Mouse (Mus musculus): Measurements from ENCODE around the gene Pnkd. TPM values are rescaled to one million over a fixed set of nuclear protein-coding genes. Genes with fewer than 3 reads are reported as not detected.

Pnkd gene
- total RNA-seq, 1 experiment from 2014 or later: 18.6 TPM

DNA sequence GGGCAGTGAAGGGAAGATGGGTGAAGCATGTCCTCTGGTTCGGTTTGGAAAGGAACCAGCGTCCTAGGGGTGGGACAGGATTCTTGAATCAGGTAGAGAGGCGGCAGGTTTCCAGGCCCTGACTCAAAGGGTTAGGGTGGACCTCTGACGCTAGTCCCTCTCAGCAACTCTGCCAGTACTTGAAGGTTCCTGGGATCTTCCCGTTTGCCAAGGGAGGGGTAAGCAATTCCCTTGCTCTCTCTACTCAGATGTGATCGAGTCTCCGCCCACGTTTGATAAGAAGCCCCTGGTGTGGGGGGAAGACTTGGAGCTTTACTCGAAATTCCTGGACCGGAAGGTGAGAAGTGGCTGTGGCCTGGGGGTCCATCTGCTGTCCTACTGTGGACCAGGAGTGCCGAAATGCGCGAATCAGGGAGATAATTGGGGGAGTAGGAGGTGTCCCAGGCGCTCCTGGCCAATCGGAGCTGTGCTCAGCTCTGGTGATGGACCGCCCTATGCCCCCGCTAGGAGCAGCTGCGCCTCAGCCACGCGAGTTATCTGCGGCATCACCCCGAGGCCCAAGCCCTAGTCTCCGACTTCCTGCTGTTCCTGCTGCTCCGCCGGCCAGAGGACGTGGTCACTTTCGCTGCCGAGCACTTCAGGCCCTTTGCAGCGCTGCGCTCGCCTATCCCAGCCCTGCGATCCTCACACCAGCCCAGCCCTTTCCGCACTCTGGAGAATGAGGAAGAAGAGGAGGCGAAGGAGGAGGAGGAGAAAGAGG lies 83.3 kb downstream of the Pnkd start:
- ATAC-seq (replicated peaks; ENCODE audit: insufficient number of reproducible peaks, low FRiP score, low TSS enrichment, poor library complexity, severe bottlenecking): peak; percentile 69

DNA sequence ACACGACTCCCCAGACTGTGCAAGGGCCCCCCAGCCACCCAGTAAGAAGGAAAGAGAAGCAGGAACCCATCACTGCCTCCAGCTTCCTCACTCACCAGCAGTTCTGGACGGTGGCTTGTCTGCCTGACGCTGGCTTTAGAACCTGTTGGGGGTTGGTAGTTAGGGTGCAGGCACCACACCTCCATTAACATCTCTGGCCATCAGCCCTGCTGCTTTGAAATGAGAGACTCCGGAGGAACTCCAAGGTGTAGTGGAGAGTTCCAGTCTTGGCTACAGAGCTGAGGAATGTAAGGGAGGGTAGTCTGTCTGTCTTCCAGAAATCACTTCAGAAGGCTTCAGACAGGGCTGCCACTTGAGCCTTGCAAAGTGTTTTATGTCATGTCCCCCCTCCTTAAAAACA lies 85.3 kb downstream of the Pnkd start:
- no peak for ATAC-seq (replicated peaks; ENCODE audit: insufficient number of reproducible peaks, low FRiP score, low TSS enrichment, poor library complexity, severe bottlenecking)

DNA sequence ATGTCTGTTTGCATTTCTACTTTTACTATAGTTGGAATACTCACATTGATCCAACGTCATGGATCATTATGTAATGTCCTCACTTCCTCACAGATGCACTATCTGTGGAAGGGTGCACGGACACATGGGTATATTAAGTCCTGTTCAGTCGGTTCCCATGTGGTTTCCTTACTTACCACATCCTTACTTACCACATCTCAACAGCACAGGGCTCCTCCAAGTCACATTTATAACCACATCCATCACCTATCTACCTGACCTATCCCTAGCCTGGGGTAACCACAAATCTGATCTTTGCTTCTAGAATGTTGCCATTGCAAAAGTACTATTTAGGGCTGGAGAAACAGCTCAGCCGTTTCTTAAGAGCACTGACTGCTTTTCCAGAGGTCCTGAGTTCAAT lies 88.6 kb downstream of the Pnkd start:
- peak; percentile 37 for ATAC-seq (replicated peaks; ENCODE audit: insufficient number of reproducible peaks, low FRiP score, low TSS enrichment, poor library complexity, severe bottlenecking)

GRCm38 (mm10) chr1:74374980-74375379 lies 90.2 kb downstream of the Pnkd start, which contains the start of gene Slc11a1:
Gene Slc11a1, plus strand, starts transcription at chr1:74375195.
- ATAC-seq (replicated peaks; ENCODE audit: insufficient number of reproducible peaks, low FRiP score, low TSS enrichment, poor library complexity, severe bottlenecking): peak; percentile 88

- ATAC-seq (replicated peaks; ENCODE audit: insufficient number of reproducible peaks, low FRiP score, low TSS enrichment, poor library complexity, severe bottlenecking): no peak
These were observed 90.8 kb downstream of the Pnkd start for GRCm38 (mm10) chr1:74375561-74375960.

- ATAC-seq (replicated peaks; ENCODE audit: insufficient number of reproducible peaks, low FRiP score, low TSS enrichment, poor library complexity, severe bottlenecking): no peak
These were observed 91.7 kb downstream of the Pnkd start for GRCm38 (mm10) chr1:74376396-74376795.

DNA sequence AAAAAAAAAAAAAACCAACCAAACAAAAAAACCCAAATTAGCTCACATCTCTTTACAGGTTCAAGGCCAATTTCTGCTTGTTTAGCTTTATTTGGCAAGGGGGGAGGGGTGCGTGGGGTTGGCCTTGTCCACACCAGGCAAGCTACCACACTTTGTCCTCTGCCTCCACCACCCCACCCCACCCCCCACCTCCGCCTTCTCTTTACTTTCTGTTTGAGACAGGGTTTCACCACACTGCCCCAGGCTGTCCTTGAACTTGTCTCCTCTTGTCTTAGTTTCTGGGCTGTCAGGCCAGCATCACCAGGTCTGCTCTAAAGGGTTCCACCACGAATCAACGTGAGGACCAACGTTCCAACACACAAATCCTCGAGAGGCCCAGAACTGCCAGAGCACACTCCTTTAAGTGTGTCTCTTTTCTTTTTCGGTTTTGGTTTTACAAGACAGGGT lies 94.4 kb downstream of the Pnkd start:
- ATAC-seq (replicated peaks; ENCODE audit: insufficient number of reproducible peaks, low FRiP score, low TSS enrichment, poor library complexity, severe bottlenecking): no peak

DNA sequence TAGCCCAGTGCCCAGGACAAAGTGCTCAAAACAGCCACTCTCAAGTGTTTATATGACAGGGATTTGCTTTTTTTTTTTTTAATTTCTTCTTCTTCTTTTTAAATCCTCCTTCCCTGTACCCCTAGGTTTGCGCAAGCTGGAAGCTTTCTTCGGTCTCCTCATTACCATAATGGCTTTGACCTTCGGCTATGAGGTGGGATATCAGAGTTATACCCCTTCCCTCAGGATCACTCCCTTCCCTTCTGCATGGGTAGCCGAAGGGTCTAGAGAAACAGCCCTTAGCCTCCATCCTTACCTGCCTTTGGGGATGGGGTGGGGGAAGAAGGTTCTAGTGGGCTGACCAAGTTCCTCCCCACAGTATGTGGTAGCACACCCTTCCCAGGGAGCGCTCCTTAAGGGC lies 95.8 kb downstream of the Pnkd start:
- no peak for ATAC-seq (replicated peaks; ENCODE audit: insufficient number of reproducible peaks, low FRiP score, low TSS enrichment, poor library complexity, severe bottlenecking)

- ATAC-seq (replicated peaks; ENCODE audit: insufficient number of reproducible peaks, low FRiP score, low TSS enrichment, poor library complexity, severe bottlenecking): peak; percentile 80
These were observed 96.9 kb downstream of the Pnkd start for GRCm38 (mm10) chr1:74381588-74382021.

GRCm38 (mm10) chr1:74383385-74383784 lies 98.7 kb downstream of the Pnkd start:
- no peak for ATAC-seq (replicated peaks; ENCODE audit: insufficient number of reproducible peaks, low FRiP score, low TSS enrichment, poor library complexity, severe bottlenecking)

- ATAC-seq (replicated peaks; ENCODE audit: insufficient number of reproducible peaks, low FRiP score, low TSS enrichment, poor library complexity, severe bottlenecking): no peak
These were observed 99.8 kb downstream of the Pnkd start for GRCm38 (mm10) chr1:74384525-74384924.

DNA sequence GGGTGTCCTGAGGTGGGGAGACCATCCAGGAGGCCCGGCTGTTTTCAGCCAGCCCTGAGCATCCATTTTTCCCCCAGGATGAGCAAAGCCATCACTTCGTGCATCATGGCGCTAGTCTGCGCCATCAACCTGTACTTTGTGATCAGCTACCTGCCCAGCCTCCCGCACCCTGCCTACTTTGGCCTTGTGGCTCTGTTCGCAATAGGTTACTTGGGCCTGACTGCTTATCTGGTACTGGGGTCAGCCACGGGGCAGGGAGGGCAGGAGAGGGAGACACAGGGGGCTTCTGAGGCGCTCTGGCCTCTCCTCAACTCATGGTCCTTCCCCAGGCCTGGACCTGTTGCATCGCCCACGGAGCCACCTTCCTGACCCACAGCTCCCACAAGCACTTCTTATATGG lies 100.3 kb downstream of the Pnkd start:
- ATAC-seq (replicated peaks; ENCODE audit: insufficient number of reproducible peaks, low FRiP score, low TSS enrichment, poor library complexity, severe bottlenecking): no peak

- ATAC-seq (replicated peaks; ENCODE audit: insufficient number of reproducible peaks, low FRiP score, low TSS enrichment, poor library complexity, severe bottlenecking): no peak
These were observed 100.8 kb downstream of the Pnkd start for GRCm38 (mm10) chr1:74385531-74385930.

DNA sequence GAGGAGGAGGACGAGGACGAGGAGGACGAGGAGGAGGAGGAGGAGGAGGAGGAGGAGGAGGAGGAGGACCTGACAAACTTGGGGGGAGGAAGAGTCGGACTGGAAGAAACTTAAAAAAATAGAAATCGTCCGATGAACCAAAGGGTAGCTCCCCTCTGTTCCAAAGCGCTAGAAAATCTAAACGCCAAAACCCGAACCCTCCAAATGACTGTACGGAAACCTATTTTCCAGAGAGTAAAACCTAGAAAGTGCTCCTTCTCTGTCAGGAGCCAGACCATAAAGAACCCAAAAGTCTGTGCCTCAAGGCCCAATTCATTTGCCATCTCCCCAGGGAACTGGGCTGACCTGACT lies 101.6 kb downstream of the Pnkd start:
- no peak for ATAC-seq (replicated peaks; ENCODE audit: insufficient number of reproducible peaks, low FRiP score, low TSS enrichment, poor library complexity, severe bottlenecking)

- peak; percentile 57 for ATAC-seq (replicated peaks; ENCODE audit: insufficient number of reproducible peaks, low FRiP score, low TSS enrichment, poor library complexity, severe bottlenecking)
These were observed 102.1 kb downstream of the Pnkd start for GRCm38 (mm10) chr1:74386714-74387385.

GRCm38 (mm10) chr1:74387386-74387988 lies 102.8 kb downstream of the Pnkd start:
- ATAC-seq (replicated peaks; ENCODE audit: insufficient number of reproducible peaks, low FRiP score, low TSS enrichment, poor library complexity, severe bottlenecking): no peak

- no peak for ATAC-seq (replicated peaks; ENCODE audit: insufficient number of reproducible peaks, low FRiP score, low TSS enrichment, poor library complexity, severe bottlenecking)
These were observed 103.7 kb downstream of the Pnkd start for GRCm38 (mm10) chr1:74388398-74388920.

- no peak for ATAC-seq (replicated peaks; ENCODE audit: insufficient number of reproducible peaks, low FRiP score, low TSS enrichment, poor library complexity, severe bottlenecking)
These were observed 105.1 kb downstream of the Pnkd start for GRCm38 (mm10) chr1:74389831-74390286.

DNA sequence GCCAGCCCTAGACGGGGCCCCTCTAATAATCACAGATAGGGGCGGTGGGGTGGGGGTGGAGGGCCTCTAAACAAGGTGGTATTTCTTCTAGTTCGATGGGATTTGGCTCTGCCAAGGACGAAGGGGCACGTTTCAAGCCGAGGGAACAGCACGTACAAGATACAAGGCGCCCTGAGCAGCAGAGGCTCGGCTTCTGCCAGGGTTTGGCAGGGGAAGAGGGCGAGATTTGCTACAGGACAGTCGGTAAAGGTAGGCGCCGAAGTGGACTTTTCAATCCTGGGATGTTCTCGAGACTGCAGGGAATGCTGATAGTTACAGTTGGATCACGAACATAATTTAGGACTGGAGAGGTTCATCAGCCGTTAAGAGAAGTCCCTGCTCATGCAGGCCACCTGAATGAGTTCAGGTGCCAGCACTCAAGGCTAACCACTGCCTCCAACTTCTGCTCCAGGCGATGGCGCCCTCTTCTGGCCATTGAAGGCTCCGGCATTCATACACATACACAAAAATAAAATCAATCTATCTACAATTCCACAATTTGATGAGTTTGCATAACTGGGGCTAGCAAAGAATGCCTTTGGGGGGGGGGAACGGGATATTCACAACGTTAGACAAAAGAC lies 105.7 kb downstream of the Pnkd start:
- ATAC-seq (replicated peaks; ENCODE audit: insufficient number of reproducible peaks, low FRiP score, low TSS enrichment, poor library complexity, severe bottlenecking): 0 out of 2 replicates have a peak, but pooled peaks have one; percentile 14

Measured in monocyte, adult 5-6 weeks (primary cell).